Mouse (Mus musculus): ENCODE data around the gene Eif3d. TPM values are rescaled to one million over a fixed set of nuclear protein-coding genes. Genes with fewer than 3 reads are reported as not detected.

The Eif3d gene
- total RNA-seq (2023): 155 TPM

GRCm38 (mm10) chr15:77970470-77971292 lies at the start of gene Eif3d:
Eif3d (minus strand) TSS chr15:77970813.

GRCm38 (mm10) chr15:77956404-77956901 lies 14.2 kb downstream of the Eif3d start, which contains the start of gene Foxred2:
Foxred2 (minus strand) TSS chr15:77956722.

GRCm38 (mm10) chr15:77928673-77929331 lies 41.8 kb downstream of the Eif3d start, which contains the start of gene Txn2:
Txn2 (minus strand) TSS chr15:77929006.

Other genes starting within 250 kb of the Eif3d start
- 1.8 TPM for gene Apol9b, start 241.8 kb downstream of the Eif3d start, total RNA-seq (2023)
- gene Apol8, start 213.8 kb downstream of the Eif3d start, total RNA-seq (2023): 23.1 TPM
- 1,228 TPM for gene Myh9, start 128.6 kb downstream of the Eif3d start, total RNA-seq (2023)
- gene Txn2, start 41.8 kb downstream of the Eif3d start, total RNA-seq (2023): 82.8 TPM
- gene Foxred2, start 14.1 kb downstream of the Eif3d start, total RNA-seq (2023): 4.6 TPM
- gene Cacng2, start 149.2 kb upstream of the Eif3d start, total RNA-seq (2023): not detected
- gene Ift27, start 203.3 kb upstream of the Eif3d start, total RNA-seq (2023): 18.0 TPM
- not detected for gene Pvalb, start 235.6 kb upstream of the Eif3d start, total RNA-seq (2023)

Measured in CD4-positive naive resting alpha-beta T cell, adult 57 days (primary cell).